Mouse (Mus musculus) myocyte (in vitro differentiated cells): ENCODE results near the gene Bmp7.

Experiments used
- CEBPB ChIP-seq: IDR thresholded peaks from 2 replicates; pipeline ENCODE4 v1.6.1; 2011; ENCODE audit warnings: mild to moderate bottlenecking, moderate library complexity; ENCODE audit not compliant: poor library complexity, insufficient read depth, severe bottlenecking
- POLR2A ChIP-seq: IDR thresholded peaks from one replicate; pipeline ENCODE4 v1.6.1; 2011; ENCODE audit warnings: low read depth, mild to moderate bottlenecking, control low read depth, moderate library complexity; ENCODE audit not compliant: insufficient read length
- TCF3 ChIP-seq: IDR thresholded peaks from one replicate; pipeline ENCODE4 v1.6.1; 2011; ENCODE audit warnings: low read depth, control low read depth; ENCODE audit not compliant: insufficient read length
- USF1 ChIP-seq: IDR thresholded peaks from one replicate; pipeline ENCODE4 v1.6.1; 2011; ENCODE audit warnings: low read depth, mild to moderate bottlenecking, control low read depth, moderate library complexity

DNA sequence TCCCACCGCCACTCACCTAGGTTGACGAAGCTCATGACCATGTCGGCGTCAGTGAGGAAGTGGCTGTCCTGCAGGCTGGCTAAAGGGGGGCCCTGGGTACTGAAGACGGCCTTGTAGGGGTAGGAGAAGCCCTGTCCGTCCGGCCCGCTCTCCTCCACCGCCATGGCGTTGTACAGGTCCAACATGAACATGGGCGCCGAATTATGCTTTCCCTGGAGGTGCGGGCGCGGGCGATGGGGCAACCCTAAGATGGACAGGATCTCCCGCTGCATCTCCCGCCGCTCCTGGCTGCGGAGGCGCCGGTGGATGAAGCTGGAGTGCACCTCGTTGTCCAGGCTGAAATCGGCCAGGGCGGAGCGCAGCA, 500 bp downstream of the Bmp7 start:
- TF ChIP-seq CEBPB, result no peak
- no peak for TF ChIP-seq POLR2A
- no peak for TF ChIP-seq TCF3
- TF ChIP-seq USF1, result no peak
